Mouse (Mus musculus) spleen, adult 2 months (tissue): Measurements from ENCODE around the gene Flrt1.

ENCODE experiments used
- CTCF ChIP-seq: fragments of 200-500 bp; IDR thresholded peaks from 2 replicates; pipeline ENCODE4 v1.5.1; 2011; ENCODE audit warnings: mild to moderate bottlenecking, inconsistent platforms; ENCODE audit not compliant: insufficient read depth, insufficient read length, insufficient replicate concordance; ENCODE audit errors: extremely low read depth
- POLR2A ChIP-seq: fragments of 200-500 bp; IDR thresholded peaks from 2 replicates; pipeline ENCODE4 v1.6.1; 2011; ENCODE audit warnings: low read depth, low read length, inconsistent platforms

GRCm38 (mm10) chr19:7054772-7055171 is 50.8 kb downstream of the Flrt1 start:
- TF ChIP-seq CTCF (no peak), POLR2A (no peak)
